Mouse (Mus musculus) CH12.LX (cell line): ENCODE data around the gene Wfikkn1. TPM values are rescaled to one million over a fixed set of nuclear protein-coding genes. Genes with fewer than 3 reads are reported as not detected.

ENCODE experiments used
- DNase-seq: peaks from one replicate; pipeline ENCODE4 v3.0.0-alpha.2; 2013; ENCODE audit errors: extremely low read depth
- H3K27ac ChIP-seq: 2 replicates; pipeline ENCODE4 v1.5.1; 2012; ENCODE audit warnings: low read depth, mild to moderate bottlenecking, control low read depth, moderate library complexity; ENCODE audit not compliant: insufficient read depth
- H3K27me3 ChIP-seq: replicated peaks from 2 replicates; pipeline ENCODE3; 2012; ENCODE audit warnings: inconsistent platforms
- H3K36me3 ChIP-seq, 2 experiments: replicated peaks in 1 of 2; 2 replicates each; pipeline versions ENCODE3 to v1.6.1; 2012; ENCODE audit warnings: inconsistent platforms in 1 of 2, low read length in 1 of 2, mild to moderate bottlenecking in 1 of 2, mixed read lengths in 1 of 2, moderate library complexity in 1 of 2; ENCODE audit not compliant: control insufficient read depth in 1 of 2, insufficient read depth in 1 of 2
- H3K4me1 ChIP-seq, 2 experiments: 2 replicates each; pipeline ENCODE4 v1.6.1; 2012; ENCODE audit warnings: inconsistent platforms in 1 of 2, moderate library complexity in 1 of 2; ENCODE audit not compliant: insufficient read depth in 2 of 2, control insufficient read depth in 1 of 2
- H3K4me2 ChIP-seq: 2 replicates; pipeline ENCODE4 v1.6.1; 2012; ENCODE audit warnings: low read depth, mild to moderate bottlenecking, control low read depth; ENCODE audit not compliant: poor library complexity, insufficient read depth, severe bottlenecking
- H3K4me3 ChIP-seq, 3 experiments: fragments of 150-350 bp in 1 of 3; sonication (generic) in 1 of 3; replicated peaks in 1 of 3; 2 replicates each; pipeline versions ENCODE3 to v1.5.1; 2011 to 2012; ENCODE audit warnings: low read depth in 2 of 3, low read length in 2 of 3, mild to moderate bottlenecking in 2 of 3, moderate library complexity in 2 of 3, control low read depth in 1 of 3, improper control_type of control experiment in 1 of 3, inconsistent platforms in 1 of 3, mixed read lengths in 1 of 3; ENCODE audit not compliant: poor library complexity in 1 of 3
- H3K79me2 ChIP-seq: replicated peaks from 2 replicates; pipeline ENCODE4 v1.6.1; 2012; ENCODE audit warnings: mild to moderate bottlenecking, moderate library complexity; ENCODE audit not compliant: control insufficient read depth, poor library complexity, insufficient read depth, severe bottlenecking; ENCODE audit errors: extremely low read depth
- H3K9ac ChIP-seq: 2 replicates; pipeline ENCODE4 v1.6.1; 2012; ENCODE audit warnings: low read depth, mild to moderate bottlenecking, control low read depth, moderate library complexity; ENCODE audit not compliant: insufficient read depth
- H3K9me3 ChIP-seq: replicated peaks from 2 replicates; pipeline ENCODE3; 2012; ENCODE audit warnings: low read length, inconsistent platforms, mixed read lengths
- CHD1 ChIP-seq: IDR thresholded peaks from 2 replicates; pipeline ENCODE4 v1.6.1; 2012; ENCODE audit warnings: low read depth, low read length, improper control_type of control experiment, inconsistent platforms
- CHD2 ChIP-seq: IDR thresholded peaks from 2 replicates; pipeline ENCODE4 v1.6.1; 2011; ENCODE audit warnings: low read length, improper control_type of control experiment
- CTCF ChIP-seq, 2 experiments: IDR thresholded peaks in 1 of 2; conservative IDR thresholded peaks in 1 of 2; 2 replicates each; pipeline ENCODE4 v1.5.1; 2011 to 2012; ENCODE audit warnings: low read depth in 2 of 2, low read length in 2 of 2, improper control_type of control experiment in 1 of 2, inconsistent platforms in 1 of 2, mild to moderate bottlenecking in 1 of 2, moderate library complexity in 1 of 2
- ELF1 ChIP-seq: IDR thresholded peaks from 2 replicates; pipeline ENCODE4 v1.6.1; 2014; ENCODE audit warnings: low read depth, mild to moderate bottlenecking, inconsistent platforms, low read length, improper control_type of control experiment
- EP300 ChIP-seq: IDR thresholded peaks from 2 replicates; pipeline ENCODE4 v1.6.1; 2011; ENCODE audit warnings: low read length, improper control_type of control experiment
- ETS1 ChIP-seq: conservative IDR thresholded peaks from 2 replicates; pipeline ENCODE4 v1.6.1; 2012; ENCODE audit warnings: low read depth, mild to moderate bottlenecking, inconsistent platforms, low read length, improper control_type of control experiment, moderate library complexity
- JUN ChIP-seq: IDR thresholded peaks from 2 replicates; pipeline ENCODE4 v1.6.1; 2011; ENCODE audit warnings: low read depth, mild to moderate bottlenecking, low read length, improper control_type of control experiment, moderate library complexity; ENCODE audit not compliant: insufficient read depth
- KAT2A ChIP-seq: IDR thresholded peaks from 2 replicates; pipeline ENCODE4 v1.6.1; 2012; ENCODE audit warnings: low read length, improper control_type of control experiment, inconsistent platforms; ENCODE audit not compliant: insufficient replicate concordance
- MAZ ChIP-seq: IDR thresholded peaks from 2 replicates; pipeline ENCODE4 v1.6.1; 2012; ENCODE audit warnings: low read depth, mild to moderate bottlenecking, inconsistent platforms, low read length, improper control_type of control experiment, moderate library complexity
- MEF2A ChIP-seq: IDR thresholded peaks from 2 replicates; pipeline ENCODE4 v1.6.1; 2014; ENCODE audit warnings: low read depth, mild to moderate bottlenecking, inconsistent platforms, low read length, improper control_type of control experiment, borderline replicate concordance
- MXI1 ChIP-seq: IDR thresholded peaks from 2 replicates; pipeline ENCODE4 v1.6.1; 2011; ENCODE audit warnings: mild to moderate bottlenecking, low read depth, low read length, improper control_type of control experiment
- NELFE ChIP-seq: IDR thresholded peaks from 2 replicates; pipeline ENCODE4 v1.6.1; 2011; ENCODE audit warnings: low read depth, low read length, improper control_type of control experiment
- PAX5 ChIP-seq: IDR thresholded peaks from 2 replicates; pipeline ENCODE4 v1.6.1; 2012; ENCODE audit warnings: low read length, inconsistent platforms, mixed read lengths
- POLR2A ChIP-seq: IDR thresholded peaks from 2 replicates; pipeline ENCODE4 v1.6.1; 2011; ENCODE audit warnings: low read depth, mild to moderate bottlenecking, improper control_type of control experiment, low read length
- RCOR1 ChIP-seq: conservative IDR thresholded peaks from 2 replicates; pipeline ENCODE4 v1.6.1; 2012; ENCODE audit warnings: low read depth, mild to moderate bottlenecking, inconsistent platforms, low read length, improper control_type of control experiment
- SIN3A ChIP-seq: IDR thresholded peaks from 2 replicates; pipeline ENCODE4 v1.6.1; 2012; ENCODE audit warnings: low read length, improper control_type of control experiment, inconsistent platforms
- TCF12 ChIP-seq: IDR thresholded peaks from 2 replicates; pipeline ENCODE4 v1.6.1; 2014; ENCODE audit warnings: low read depth, mild to moderate bottlenecking, inconsistent platforms, low read length, improper control_type of control experiment
- USF2 ChIP-seq: conservative IDR thresholded peaks from 2 replicates; pipeline ENCODE4 v1.6.1; 2011; ENCODE audit warnings: low read depth, low read length, improper control_type of control experiment
- ZC3H11A ChIP-seq: IDR thresholded peaks from 2 replicates; pipeline ENCODE4 v1.6.1; 2012; ENCODE audit warnings: low read depth, mild to moderate bottlenecking, inconsistent platforms, low read length, improper control_type of control experiment
- ZKSCAN1 ChIP-seq: IDR thresholded peaks from 2 replicates; pipeline ENCODE4 v1.6.1; 2012; ENCODE audit warnings: low read depth, inconsistent platforms, low read length, improper control_type of control experiment, borderline replicate concordance
- ZMIZ1 ChIP-seq: IDR thresholded peaks from 2 replicates; pipeline ENCODE4 v1.6.1; 2012; ENCODE audit warnings: low read depth, mild to moderate bottlenecking, inconsistent platforms, low read length, improper control_type of control experiment
- ZNF384 ChIP-seq: IDR thresholded peaks from 2 replicates; pipeline ENCODE4 v1.6.1; 2012; ENCODE audit warnings: low read depth, low read length, improper control_type of control experiment, inconsistent platforms
- dilution Hi-C: fragments of 300-500 bp; cut with MboI; formaldehyde crosslinking; loops from 2 replicates; pipeline ENCODE4 v1.14.3; 2020; ENCODE audit warnings: low sequenced_read_pairs; ENCODE audit not compliant: extremely low pct_unique_long_range_greater_than_20kb, extremely low pct_ligation_motif_present
- in situ Hi-C: fragments of 300-500 bp; cut with MboI; formaldehyde crosslinking; loops from 3 replicates; pipeline ENCODE4 v1.14.3; 2019; ENCODE audit warnings: low sequenced_read_pairs, low pct_ligation_motif_present, low pct_unique_long_range_greater_than_20kb, mixed read lengths
- polyA plus RNA-seq: library from polyadenylated mRNA; unstranded; fragments of >175 nt; gene quantifications from 2 replicates; pipeline ENCODE4 v1.2.1, GENCODE M21; 2012; ENCODE audit warnings: low read depth; ENCODE audit not compliant: insufficient read length
- total RNA-seq, 2 experiments: library from RNA; depleted of rRNA; stranded (reverse); fragments of 300-350 nt in 1 of 2; fragments of >200 nt in 1 of 2; gene quantifications; 2 replicates each; pipeline ENCODE4 v1.2.3; 2012 to 2014

Gene Wfikkn1
- total and polyA plus RNA-seq, 3 experiments: 0.34 to 0.69 TPM; not detected in 1

DNA sequence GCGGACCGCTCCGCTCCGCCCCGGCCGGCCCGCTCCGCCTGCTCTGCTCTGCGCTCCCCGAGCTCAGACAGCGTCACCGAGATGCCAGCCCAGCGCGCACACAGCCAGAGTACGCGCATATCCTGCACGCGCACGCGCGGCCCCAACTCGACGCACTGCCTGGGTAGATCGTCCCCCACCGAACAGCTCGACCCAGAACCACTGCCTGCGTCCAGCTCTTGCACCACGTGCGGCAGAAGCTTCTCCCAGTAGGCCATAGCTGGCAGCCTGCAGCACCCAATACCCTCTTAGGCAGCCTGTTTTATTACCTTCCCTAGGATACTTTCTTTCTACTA lies 43.6 kb downstream of the Wfikkn1 start, which contains the start of gene Rhbdl1:
Gene Rhbdl1, minus strand, starts transcription at position 220 of the 335 bp plus-strand sequence.
- Histone ChIP-seq H3K36me3 (peaks cover 68 to 76% of the 10 kb centered on the region in 2 experiments), H3K9ac (no peak within 1 kb of the TSS), H3K4me2 (no peak within 1 kb of the TSS), H3K27ac (no peak within 1 kb of the TSS), H3K4me3 (no peak within 1 kb of the TSS), H3K27me3 (no peaks in the 10 kb centered on the region), H3K79me2 (peaks cover 4% of the 10 kb centered on the region), H3K4me1 (peaks cover 9 to 19% of the 10 kb centered on the region in 2 experiments), H3K9me3 (no peaks in the 10 kb centered on the region)
- dilution Hi-C loops (no loop called here), in situ Hi-C loops (no loop called here)
- DNase-seq: no peak
- TF ChIP-seq MXI1: no peak
- TF ChIP-seq SIN3A: no peak
- no peak for TF ChIP-seq ZNF384
- no peak for TF ChIP-seq EP300
- no peak for TF ChIP-seq POLR2A
- no peak for TF ChIP-seq MAZ
- no peak for TF ChIP-seq USF2
- TF ChIP-seq CHD1: no peak
- TF ChIP-seq ETS1: no peak
- no peak for TF ChIP-seq ZC3H11A
- TF ChIP-seq TCF12: no peak
- no peak for TF ChIP-seq CTCF (conservative IDR thresholded peaks at IDR 0.05 in 1 of 2, IDR thresholded peaks at IDR 0.05 in 1 of 2; ENCODE audit: low read depth in 2 of 2, low read length in 2 of 2)
- no peak for TF ChIP-seq MEF2A

DNA sequence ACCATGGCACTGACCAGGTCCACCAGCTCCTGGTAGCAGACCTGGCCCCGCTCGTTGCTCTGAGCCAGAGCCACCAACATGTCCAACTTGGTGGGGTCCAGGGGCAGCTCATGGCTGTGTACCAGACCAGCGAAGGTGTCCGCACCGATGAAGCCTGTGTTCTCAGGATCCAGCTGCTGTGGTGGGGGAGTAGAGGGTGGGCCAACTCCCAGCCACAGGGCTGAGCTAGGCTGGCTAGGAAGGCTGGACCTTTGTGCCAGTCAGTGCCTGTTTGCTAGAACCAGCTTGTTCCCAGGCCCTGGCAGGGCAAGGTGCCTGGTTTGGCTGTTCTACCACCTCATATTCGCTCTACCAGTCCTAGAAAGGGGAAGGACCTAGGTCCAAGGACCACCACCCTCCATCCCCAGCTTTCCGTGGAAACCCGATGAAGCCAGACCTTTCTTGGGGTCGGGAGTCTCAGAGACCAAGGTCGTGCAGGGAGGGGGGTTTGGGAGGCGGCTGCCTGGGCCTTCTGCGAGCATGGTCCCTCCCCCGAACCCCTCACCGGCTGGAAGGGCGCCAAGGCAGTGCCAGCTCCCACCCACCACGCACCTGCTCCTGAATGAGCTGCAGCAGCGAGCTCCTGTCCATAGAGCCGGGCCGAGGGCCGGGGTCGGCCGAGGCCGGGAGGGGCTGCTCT lies 44.1 kb downstream of the Wfikkn1 start:
- Histone ChIP-seq H3K27ac (no peak overlapping the region), H3K9ac (no peak overlapping the region), H3K9me3 (no peaks in the 10 kb centered on the region), H3K79me2 (peaks cover 9% of the 10 kb centered on the region), H3K4me3 (no peak overlapping the region), H3K4me1 (peaks cover 13 to 24% of the 10 kb centered on the region in 2 experiments), H3K27me3 (no peaks in the 10 kb centered on the region), H3K36me3 (peaks cover 65 to 76% of the 10 kb centered on the region in 2 experiments), H3K4me2 (no peak overlapping the region)
- in situ Hi-C loops (no loop called here), dilution Hi-C loops (no loop called here)
- DNase-seq: no peak
- TF ChIP-seq SIN3A (no peak), ELF1 (no peak), KAT2A (no peak), CTCF (conservative IDR thresholded peaks at IDR 0.05 in 1 of 2, IDR thresholded peaks at IDR 0.05 in 1 of 2; ENCODE audit: low read depth in 2 of 2, low read length in 2 of 2) (no peak), RCOR1 (no peak), ZKSCAN1 (no peak), PAX5 (no peak), NELFE (no peak), JUN (no peak), CHD1 (no peak), CHD2 (no peak), ZMIZ1 (no peak)
